Mouse (Mus musculus): Measurements from ENCODE around the gene Dpm3.

Gene Dpm3

DNA sequence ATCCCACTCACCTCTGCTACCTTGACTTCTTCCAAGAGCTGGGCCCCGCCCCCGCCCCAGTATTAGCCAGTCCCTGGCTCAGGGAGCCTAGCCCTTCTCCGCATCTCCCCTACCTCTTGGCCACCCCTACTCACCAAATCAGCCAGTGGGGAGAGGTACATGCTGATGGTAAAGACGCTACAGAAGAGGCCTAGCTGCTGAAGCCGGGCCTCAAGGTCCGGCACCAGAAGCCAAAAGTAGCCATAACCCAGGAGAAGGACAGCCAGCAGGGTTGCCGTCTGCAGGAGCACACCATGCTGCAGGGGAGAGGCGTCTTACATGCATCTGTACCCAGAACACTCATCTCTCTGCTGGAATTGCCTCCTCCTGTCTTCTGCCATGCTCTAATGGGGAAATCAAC, 9.8 kb downstream of the Dpm3 start:
- DNase-seq (ENCODE audit: low spot score in 2 of 2) = no peak

DNA sequence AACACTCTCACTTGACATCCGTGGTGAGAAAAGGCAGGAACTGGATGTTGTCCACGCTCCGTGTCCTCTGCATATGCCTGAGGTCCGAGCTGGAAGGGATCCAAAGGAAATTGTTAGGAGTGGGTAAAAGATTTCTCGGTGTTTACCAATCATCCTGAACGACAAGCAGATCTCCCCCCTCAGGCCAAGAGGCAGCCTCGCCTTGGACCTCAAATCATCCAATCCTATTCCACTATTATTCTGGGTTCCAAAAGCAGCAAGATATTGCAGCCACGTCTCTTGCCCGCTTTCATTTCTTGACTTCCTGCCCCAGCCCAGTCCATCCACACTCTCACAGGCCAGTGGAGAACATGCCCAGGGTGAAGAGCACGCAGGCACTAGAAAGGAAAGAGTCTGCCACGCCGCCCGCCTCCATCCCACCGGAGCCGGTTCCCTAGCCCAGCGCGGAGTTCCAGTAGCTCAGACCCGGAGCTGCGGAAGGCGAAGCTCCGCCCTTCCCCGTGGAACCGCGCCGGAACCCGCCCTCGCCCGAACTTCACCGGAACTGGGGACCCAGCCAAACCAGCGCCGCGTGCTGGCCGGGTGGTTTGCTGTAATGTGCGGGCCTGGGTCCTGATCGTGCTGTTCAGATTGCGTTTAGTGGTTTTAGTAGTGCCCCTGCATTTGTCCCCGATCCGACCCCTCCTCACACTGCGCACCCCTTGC, 11.0 kb downstream of the Dpm3 start, which contains the start of gene Slc50a1:
Slc50a1 (minus strand) TSS at position 520 of the 705 bp plus-strand sequence.
- DNase-seq (ENCODE audit: low spot score in 2 of 2) = peak; percentile 70 to 76

DNA sequence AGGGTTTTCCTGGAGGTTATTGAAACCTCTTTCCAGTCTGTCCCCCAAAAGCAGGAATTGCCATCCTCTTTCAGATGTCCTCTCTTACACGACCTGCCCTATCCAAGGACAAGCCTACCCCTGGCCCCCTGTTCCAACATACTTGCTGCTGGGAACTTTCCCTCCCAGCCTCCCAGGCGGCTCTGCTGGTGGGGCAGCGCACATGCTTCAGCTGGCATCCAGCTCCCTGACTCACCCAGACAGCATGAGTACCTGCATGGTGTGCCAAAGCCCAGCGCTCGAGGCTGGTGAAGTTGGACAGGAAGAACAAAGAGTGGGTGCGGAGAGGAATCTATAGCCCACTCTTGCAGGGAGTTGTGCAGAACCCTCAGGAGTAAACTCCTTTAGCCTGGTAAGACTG, 11.7 kb downstream of the Dpm3 start:
- DNase-seq (ENCODE audit: low spot score in 2 of 2) = peak in 1 of 2 experiments; percentile 43

DNA sequence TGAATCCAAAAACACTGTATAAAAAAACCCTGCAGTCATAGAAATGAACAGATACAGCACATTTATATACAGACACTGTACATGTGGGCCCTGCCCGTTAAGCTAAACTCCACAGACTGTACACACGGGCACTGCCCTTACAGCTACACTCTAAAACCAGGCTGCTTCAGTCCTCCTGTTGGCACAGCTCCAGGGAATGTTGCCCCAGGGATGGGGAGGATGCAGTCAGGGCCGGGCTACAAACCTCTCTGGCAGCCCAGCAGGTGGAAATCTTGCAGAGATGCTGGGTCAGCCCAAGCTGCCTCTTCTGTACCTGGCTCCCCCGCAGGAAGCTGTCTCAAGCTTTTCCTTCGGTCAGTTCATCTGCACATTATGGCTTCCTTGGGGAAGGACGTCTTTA, 12.6 kb downstream of the Dpm3 start:
- no peak for DNase-seq (ENCODE audit: low spot score in 2 of 2)

DNA sequence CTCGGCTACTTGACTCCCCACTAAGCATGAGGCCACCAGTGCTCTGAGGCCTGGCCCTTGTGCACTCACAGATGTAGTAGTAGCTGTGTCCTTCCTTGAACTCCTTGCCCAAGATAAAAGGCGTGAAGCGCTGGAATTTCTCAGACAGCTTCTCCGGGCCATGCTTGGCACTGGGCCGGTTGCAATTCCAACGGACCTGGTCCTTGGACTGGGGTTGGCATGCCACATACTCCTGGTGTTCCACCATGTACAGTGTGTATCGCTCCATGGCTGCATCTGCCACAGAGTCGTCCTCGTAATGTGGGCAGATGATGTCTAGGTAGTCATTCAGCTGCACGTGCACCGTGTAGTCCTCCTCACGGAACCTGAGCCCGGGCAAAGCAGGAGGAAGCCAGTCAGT, 16.9 kb downstream of the Dpm3 start:
- DNase-seq (ENCODE audit: low spot score in 2 of 2) = no peak

DNA sequence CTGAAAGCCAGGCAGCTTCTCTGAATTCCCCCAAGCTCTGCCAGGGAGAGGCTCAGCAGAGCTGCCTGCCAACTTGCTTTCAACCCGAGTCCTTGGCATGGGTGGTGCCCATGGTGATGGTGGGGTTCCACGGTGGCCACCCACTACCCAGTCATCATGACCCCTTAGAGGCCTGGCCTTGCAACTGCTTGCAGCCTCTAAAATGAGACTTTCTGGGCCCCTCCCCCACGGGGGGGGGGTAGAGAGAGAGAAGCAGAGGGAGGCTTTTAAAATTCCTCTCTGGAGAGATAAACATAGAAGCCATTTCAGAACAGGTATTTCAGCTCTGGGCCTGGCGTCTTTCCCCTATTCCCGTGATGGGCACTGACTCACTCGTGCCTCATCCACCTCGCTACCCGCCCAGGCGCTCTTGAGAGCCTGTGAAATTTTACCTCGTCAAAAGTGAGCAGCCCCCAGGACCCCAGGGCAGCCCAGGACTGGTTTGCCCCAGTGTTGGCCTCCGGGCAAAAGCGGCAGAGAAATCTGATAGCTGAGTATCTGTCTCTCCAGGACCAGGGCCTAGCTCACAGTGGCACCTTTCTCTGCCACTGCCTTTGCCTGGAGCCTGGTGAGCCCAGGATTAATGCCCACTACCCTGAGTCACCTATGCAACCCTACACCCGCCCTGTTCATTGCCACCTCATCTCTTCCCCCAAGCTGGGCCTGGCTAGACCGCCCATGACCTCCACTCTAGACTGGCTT, 18.3 kb downstream of the Dpm3 start:
- no peak for DNase-seq (ENCODE audit: low spot score in 2 of 2)

DNA sequence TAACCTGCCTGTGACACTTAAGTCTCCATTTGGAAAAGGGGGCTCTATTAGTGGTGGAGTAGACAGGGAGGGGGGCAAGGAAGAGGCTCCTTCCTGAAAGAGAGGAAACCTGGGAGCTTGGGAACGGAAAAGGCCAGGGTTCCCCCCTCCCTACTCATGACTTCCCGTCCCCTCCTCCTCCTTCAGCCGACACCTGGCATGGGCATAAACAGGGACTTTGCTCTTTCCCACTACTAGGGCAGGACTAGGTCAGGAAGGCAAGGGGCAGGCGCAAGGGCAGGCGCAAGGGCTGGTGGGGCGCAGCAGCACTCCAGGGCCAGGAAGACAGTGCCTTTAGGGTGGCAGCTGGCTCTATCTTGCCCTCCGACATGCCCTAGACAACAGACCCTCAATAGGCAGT, 18.9 kb downstream of the Dpm3 start:
- DNase-seq (ENCODE audit: low spot score in 2 of 2) = no peak

DNA sequence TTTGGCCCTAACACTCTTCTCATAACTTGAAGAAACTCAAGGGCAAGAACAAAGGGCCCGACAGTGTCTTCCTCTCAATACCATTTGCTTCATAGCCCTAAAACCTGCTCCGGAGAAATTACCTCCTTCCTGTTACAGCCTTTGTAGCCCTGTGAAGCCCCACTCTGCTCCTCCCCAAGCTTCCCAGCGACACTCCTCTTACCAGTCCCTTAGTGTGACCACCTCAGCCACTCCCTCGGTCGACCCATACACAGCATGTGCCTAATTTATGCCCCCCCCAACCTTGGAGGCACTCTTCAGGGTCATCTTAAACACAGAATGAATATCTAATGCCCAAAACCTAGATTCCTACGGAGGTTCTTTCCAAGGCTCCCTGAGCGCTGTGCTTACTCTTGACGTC, 19.5 kb downstream of the Dpm3 start:
- no peak for DNase-seq (ENCODE audit: low spot score in 2 of 2)

DNA sequence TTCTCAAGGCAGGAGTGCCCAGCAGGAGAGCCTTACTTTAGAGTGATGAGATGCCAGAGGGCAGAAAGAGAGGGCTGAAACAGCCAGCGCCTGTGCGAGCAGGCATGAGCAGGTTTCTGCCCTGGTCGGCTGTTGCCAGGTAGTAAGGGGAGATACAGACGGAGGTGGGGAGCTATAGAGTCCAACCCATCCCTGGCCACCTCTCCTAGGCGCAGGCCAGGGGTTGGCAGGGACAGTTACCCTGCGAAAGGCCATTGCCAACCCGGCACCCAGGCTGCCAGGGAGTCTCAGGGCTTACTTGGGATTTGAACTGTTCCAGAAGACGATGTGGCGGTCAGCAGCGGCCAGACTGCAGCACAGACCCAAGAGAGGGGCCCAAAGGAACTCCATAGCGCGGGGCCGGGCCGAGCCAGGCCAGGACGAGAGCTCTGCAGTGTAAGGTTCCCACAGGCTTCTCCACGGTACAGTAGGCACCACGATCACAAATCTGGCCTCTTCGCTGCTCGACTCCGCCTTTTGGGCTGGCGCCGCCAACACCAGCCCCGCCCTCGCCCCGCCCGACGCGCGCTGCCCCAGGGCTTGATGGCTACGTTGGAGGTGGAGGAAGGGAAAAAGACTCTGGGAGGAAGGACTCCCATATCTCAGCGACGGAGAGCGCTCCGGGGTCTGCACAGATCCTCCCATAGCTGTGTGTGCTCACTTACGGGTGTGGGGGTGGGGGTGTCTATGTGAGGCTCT, 20.2 kb downstream of the Dpm3 start:
- peak in 1 of 2 experiments; percentile 63 for DNase-seq (ENCODE audit: low spot score in 2 of 2)

DNA sequence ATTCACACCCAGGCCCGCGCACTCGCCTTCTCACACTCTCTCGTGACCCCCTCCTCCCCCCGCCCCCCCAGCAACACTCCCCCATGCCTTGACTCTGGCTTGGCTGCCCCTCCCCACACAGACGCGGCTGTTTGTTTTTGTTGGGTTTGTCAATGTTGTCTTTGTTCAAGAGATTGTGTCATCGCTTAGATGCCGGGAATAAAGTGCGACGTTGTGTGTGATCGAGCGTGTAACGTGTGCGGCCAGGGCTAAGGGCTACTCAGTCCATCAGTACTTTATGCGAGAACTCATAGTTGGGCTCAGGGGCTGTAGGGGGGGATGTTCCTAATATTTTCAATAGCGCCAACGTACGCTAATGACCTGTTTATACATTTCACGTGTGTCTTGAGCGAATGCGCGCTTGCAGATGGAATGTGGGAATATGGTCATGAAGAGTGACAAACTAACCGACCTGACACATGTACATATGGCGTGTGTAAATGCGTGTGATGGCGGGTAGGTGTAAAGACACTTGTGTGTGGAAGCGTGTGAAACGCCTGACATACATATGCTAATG, 21.0 kb downstream of the Dpm3 start:
- DNase-seq (ENCODE audit: low spot score in 2 of 2) = no peak

DNA sequence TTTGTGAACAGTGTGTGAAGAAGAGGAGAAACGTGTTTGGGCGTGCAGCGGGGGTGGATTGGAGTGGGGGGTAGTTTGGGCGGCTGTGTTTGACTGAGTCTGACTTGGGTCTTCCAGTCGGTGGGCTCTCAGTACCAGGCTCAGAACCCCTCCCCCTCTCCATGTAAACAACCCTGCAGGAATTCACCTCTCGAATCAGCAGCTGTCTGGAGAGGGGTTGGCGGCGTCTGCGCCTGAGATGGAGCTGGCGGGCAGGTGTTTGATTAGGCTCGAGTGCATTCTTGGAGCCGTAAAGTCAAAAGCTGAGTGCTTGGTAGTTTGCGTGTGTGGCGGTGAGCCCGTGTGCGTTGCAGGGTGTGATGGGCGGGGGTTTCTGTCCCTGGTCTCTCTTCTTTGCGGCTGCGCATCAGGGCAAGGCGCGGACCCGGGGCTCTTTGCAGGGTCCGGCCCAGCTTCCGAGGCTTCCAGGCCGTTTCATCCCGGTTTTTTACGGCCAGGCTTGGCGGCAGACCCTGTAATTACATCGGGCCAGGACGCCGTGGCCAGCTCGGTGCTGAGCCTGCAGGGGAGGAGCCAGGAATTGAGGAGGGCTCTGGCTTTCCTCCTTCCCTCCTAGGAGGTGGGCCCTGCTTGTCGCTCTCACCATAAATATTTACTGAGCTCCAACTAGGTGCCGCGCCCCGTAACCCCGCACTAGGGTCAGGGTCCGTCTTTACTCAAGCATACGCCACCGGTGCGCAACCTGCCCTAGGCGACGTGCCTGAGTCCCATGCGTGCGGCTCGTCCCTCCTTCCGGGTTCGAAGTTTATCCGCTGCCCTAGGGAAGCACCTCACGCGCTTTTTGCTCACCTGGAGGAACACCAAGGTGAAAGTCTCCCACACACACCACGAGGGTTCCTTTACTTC, 21.7 kb downstream of the Dpm3 start, which contains the start of gene Efna1:
Efna1 (minus strand) TSS at position 537 of the 906 bp plus-strand sequence.
- no peak for DNase-seq (ENCODE audit: low spot score in 2 of 2)

DNA sequence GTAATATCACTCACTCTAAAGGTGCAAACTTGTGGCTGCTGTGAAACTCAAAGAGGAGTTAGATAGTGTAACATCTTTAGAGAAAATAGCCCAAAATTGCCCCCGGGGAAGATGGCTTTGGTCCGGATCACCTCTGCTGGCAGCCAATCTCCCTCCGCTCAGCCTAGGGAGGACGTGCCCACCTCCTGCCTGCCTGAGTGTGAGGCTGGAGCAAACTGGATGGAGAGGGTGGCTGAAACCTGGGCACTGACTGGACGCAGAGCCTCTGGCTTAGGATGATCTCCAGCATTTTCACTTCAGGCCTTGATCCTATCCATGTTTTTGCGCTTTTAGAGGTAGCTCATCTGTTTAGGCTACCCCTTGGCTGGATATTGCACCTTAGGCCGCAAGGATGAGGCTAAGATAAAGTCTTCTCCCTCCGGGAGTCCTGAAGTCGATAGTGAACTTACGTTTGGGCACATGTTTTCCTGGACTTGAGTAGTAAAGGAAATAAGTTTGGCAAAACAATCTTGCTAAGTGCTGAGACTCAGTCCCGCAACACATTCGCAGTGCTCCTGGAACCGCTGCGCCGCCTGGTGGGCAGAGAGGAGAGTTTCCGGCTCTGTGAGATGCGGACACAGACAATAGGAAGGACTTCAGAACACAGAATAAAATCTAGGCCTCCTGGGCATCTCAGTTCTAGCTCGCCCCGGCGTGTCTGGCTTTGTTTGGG, 22.6 kb downstream of the Dpm3 start:
- peak in 1 of 2 experiments; percentile 78 for DNase-seq (ENCODE audit: low spot score in 2 of 2)

DNA sequence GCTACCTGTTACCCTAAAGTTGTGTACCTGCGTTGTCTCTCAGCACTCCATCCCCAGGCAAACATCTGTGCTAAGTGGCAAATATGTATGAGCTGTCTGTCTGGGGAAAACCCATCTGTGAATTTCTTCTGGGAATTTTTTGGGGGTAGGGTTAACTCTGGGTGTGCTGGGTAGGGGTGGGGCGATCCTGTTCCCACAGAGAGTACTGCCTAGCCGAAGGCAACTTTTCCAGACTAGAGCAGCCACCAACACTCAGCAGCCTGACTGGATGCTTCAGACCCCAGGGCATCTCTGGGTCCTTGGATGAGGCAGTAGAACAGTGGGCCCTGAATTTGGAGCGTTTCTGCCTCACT, 23.1 kb downstream of the Dpm3 start:
- no peak for DNase-seq (ENCODE audit: low spot score in 2 of 2)

DNA sequence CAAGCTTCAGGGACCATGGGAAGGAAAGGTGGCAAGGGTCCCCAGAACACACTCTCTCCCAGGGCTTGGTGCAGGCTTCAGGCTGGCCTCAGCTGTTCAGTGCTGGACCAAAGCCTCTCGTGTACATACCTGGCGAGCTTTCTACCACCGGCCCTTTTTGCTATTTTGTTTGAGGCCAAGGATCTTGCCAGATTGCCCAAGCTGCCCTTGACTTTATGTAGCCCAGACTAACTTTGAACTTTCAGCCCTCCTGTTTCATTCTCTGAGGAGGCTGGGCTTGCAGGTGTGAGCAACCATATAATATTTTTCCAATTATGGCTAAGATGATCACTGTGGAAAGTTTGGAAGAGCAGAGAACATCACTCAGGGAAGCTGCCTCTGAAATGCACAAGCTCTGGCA, 25.1 kb downstream of the Dpm3 start:
- no peak for DNase-seq (ENCODE audit: low spot score in 2 of 2)

DNA sequence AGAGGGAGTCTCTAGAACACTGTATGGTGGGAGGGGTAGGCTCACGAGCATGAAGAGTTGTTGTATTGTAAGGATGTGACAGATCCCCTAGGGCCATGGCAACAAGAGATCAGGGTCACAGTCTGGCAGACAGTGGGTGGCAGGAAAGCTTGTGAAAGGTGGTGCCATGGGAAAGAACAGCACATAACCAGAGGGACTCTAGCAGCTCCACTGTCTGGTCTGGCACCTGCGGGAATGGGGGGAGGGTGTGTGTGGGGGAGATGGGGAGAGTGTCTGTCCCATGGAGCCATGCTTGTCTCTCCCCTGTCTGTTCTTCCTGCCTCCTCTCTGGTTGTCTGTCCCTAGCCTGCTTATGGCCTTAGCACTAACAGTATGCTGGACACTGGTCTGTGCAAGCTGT, 26.4 kb downstream of the Dpm3 start:
- DNase-seq (ENCODE audit: low spot score in 2 of 2) = no peak

DNA sequence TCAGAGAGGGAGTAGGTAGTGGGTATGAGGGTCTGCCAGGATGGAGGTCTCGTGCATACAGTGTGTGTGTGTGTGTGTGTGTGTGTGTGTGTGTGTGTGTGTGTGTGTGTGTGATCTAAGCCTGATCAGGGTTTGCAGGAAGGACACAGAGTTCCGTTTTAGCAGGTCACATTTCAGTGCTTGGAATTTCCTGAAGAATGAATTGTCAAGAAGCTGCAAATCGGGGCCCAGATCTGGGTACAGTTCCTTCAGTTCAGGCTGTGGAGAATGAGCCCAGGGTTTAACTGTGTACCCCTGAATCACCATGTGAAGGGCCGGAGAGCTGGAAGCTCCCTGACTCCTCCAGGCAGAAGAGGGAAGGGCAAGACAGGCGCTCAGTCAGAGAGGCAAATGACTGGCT, 28.1 kb downstream of the Dpm3 start:
- DNase-seq (ENCODE audit: low spot score in 2 of 2) = no peak

DNA sequence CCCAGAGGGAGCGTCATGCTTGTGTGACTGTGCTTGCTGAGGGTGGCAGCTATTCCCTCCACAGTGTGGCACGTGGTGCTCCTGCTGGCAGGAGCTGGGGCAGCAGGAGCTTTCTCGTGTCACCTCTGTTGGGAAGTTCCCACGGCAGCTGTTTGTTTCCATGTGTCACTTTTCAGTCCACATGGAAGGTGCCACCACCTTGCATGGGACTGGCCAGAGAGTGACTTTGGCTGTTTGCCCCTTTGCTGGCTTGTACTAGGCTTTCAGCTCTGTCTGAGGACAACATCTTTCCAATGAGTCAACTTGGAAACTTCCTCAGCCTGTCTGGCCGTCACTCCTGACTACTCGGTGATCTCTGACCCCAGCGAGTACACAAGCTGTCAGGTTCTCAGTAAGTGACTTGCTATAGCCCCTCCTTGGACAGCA, 29.4 kb downstream of the Dpm3 start:
- DNase-seq (ENCODE audit: low spot score in 2 of 2) = no peak

DNA sequence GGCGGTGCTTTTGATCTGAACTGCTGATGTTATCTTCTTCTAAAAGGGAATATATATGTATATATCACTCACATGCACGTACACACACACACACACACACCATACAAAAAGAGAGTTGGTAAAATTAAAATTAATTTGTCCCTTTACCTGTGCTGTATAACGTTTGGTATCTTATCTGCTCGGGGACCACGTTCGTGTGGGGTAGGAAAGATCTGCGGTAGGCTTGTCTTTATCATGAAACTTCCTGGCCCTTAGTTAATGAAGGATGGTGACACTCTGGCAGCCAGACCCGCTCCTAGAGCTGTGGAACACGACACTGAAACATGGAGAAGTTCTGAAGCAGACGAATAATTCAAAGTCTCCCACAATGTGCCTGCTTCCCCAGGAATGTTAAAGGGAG, 32.7 kb downstream of the Dpm3 start:
- no peak for DNase-seq (ENCODE audit: low spot score in 2 of 2)

DNA sequence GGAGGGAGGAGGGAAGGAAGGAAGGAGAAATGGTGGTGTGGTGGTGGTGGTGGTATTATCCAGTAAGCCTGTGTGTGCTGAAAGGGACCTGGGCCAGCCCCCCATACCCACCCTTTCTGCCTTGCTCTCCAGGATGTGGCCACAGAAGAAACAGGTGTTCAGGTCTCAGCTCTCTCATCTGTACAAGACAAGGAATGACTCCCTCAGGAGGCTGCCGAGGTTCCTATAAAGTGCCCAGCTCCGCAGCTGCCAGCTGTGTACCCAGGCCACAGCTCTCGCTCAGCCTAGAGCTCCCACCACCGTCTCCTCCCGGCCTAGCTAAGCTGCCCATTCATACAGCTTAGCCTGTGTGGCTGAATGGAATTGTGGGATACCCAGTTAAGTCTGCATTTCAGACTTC, 33.1 kb downstream of the Dpm3 start:
- no peak for DNase-seq (ENCODE audit: low spot score in 2 of 2)

DNA sequence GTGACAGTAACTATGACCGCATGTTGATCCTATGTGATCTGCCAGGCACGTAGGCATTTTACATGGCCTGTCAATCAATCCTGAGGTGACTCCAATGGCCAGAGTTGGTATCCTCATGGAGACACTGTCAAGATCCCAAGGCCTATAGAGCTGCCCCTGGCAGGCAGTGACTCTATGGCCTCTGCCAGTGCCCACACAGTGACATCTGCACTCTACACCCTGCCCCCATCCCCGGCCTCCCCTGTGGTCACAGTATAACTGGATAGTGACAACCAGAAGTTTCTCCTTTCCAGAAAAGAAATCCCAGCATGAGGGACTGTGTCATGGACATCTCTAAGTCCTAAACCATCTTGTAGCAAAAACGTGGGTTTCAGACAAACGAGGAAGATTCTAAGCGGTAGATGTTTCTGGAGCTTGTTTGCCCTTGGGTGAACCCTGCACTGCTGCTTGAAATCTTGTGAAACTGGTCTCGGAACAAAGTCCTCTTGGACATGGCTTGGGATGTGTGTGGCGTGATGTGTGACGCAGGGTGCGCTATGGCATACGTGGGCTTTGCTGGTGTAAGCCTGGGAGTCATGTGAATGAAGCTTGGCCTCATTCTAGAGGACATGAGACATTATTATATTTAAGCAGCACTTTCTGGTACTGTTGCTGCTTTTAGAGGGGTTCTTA, 34.2 kb downstream of the Dpm3 start:
- no peak for DNase-seq (ENCODE audit: low spot score in 2 of 2)
